Mouse (Mus musculus) liver, embryonic 11.5 days (tissue): Measurements from ENCODE around the gene Brat1. TPM values are rescaled to one million over a fixed set of nuclear protein-coding genes. Genes with fewer than 3 reads are reported as not detected.

ENCODE experiments used
- ATAC-seq: fragments of 200-750 bp; cut with Nextera tagmentation; replicated peaks from 2 replicates; pipeline ENCODE4 v1.8.0; 2017; ENCODE audit warnings: moderate number of reproducible peaks, mild to moderate bottlenecking, moderate TSS enrichment, moderate library complexity; ENCODE audit not compliant: low FRiP score
- DNase-seq: peaks from one replicate; pipeline ENCODE4 v3.0.0-alpha.2; 2017; ENCODE audit warnings: low spot score
- H3K27ac ChIP-seq: fragments of 300-500 bp; sonication (generic); 2 replicates; pipeline ENCODE4 v1.5.1; 2014; ENCODE audit warnings: mild to moderate bottlenecking, low read depth, low read length, control low read depth
- H3K27me3 ChIP-seq: fragments of 300-500 bp; sonication (generic); replicated peaks from 2 replicates; pipeline ENCODE4 v1.6.1; 2014; ENCODE audit warnings: low read length, mixed read lengths; ENCODE audit not compliant: control insufficient read depth, insufficient read depth
- H3K36me3 ChIP-seq: fragments of 300-500 bp; sonication (generic); 2 replicates; pipeline ENCODE4 v1.6.1; 2014; ENCODE audit warnings: mild to moderate bottlenecking, low read length, moderate library complexity, mixed read lengths; ENCODE audit not compliant: control insufficient read depth, insufficient read depth
- H3K4me1 ChIP-seq: fragments of 300-500 bp; sonication (generic); replicated peaks from 2 replicates; pipeline ENCODE4 v1.6.1; 2014; ENCODE audit warnings: low read length, mixed read lengths; ENCODE audit not compliant: control insufficient read depth, insufficient read depth
- H3K4me2 ChIP-seq: fragments of 300-500 bp; sonication (generic); 2 replicates; pipeline ENCODE4 v1.6.1; 2014; ENCODE audit warnings: mild to moderate bottlenecking, control low read depth, moderate library complexity
- H3K4me3 ChIP-seq: fragments of 300-500 bp; sonication (generic); 2 replicates; pipeline ENCODE4 v1.5.1; 2014; ENCODE audit warnings: low read depth, low read length, control low read depth
- H3K9ac ChIP-seq: fragments of 300-500 bp; sonication (generic); 2 replicates; pipeline ENCODE4 v1.6.1; 2014; ENCODE audit warnings: low read depth, low read length, control low read depth
- H3K9me3 ChIP-seq: fragments of 300-500 bp; sonication (generic); 2 replicates; pipeline ENCODE4 v1.6.1; 2016; ENCODE audit warnings: low read length, inconsistent platforms, mixed read lengths; ENCODE audit not compliant: control insufficient read depth
- WGBS: fragments of 180-500 bp; shearing (Covaris S2); extraction: QIAGEN DNeasy Blood & Tissue Kit; methylation state at CpG from one replicate; pipeline ENCODE4 v1.1.7; 2014; 5-methylcytosine and 5-hydroxymethylcytosine counted together
- polyA plus RNA-seq: library from polyadenylated mRNA; unstranded; fragments of >200 nt; fragmentation: Nextera tagmentation; extraction: Ambion mirVana; gene quantifications from 2 replicates; pipeline ENCODE4 v1.2.1, GENCODE M21; 2014

The Brat1 gene
- polyA plus RNA-seq, result 16.9 and 18.7 TPM in 2 replicates

DNA sequence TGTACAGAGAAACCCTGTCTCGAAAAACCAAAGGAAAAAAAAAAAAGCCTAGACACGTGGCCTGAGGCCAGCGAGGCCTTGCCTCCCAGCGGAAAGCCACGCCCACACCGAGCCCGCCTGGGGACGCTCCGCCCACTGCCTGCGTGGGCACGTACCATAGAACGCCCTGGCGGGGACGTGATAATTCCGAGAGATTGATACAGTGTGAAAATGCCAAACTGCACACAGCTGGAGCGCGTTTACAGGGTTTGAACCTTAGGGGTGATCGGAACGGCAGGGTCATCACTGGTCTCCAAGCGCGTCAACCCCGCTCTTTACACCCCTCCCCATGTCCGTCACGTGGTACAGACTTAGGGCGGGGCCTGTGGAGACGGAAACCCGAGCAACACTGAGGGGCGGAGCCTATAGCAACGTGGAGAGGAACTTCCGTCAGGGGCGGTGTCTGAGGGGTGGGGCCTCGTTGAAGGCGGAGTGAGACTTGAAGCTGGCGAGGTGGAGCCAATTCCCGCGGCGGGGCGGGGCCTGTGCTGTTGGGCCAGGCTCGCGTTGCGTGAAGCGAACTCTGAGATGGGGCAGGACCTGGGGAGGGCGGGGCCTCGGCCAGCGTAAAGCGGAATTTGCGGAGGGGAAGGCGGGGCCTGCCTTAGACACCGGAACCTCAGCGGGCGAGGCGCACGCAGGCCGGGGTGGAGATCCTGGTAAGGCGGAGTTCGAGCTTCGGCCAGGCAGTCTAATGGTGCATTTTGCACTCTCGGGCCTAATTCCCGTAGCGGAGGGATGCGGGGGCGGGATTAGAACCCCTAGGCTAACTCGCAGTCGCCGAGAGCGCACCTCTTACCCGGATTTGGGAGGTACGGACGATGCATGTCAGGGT, at the start of gene Brat1:
TSS of gene Brat1 (plus strand) at position 634 of the 874 bp plus-strand sequence.
- Histone ChIP-seq H3K9me3 (no peaks in the 10 kb centered on the region), H3K9ac (peak within 1 kb of the TSS; percentile 81), H3K36me3 (no peaks in the 10 kb centered on the region), H3K4me3 (peak within 1 kb of the TSS; percentile 73), H3K4me1 (peaks cover 29% of the 10 kb centered on the region), H3K27ac (peak within 1 kb of the TSS; percentile 82), H3K27me3 (no peaks in the 10 kb centered on the region), H3K4me2 (peak within 1 kb of the TSS; percentile 97)
- WGBS, result under 1% methylated on average over 69 of the region's 69 CpGs
- ATAC-seq (peak; percentile 86), DNase-seq (peak; percentile 100)

DNA sequence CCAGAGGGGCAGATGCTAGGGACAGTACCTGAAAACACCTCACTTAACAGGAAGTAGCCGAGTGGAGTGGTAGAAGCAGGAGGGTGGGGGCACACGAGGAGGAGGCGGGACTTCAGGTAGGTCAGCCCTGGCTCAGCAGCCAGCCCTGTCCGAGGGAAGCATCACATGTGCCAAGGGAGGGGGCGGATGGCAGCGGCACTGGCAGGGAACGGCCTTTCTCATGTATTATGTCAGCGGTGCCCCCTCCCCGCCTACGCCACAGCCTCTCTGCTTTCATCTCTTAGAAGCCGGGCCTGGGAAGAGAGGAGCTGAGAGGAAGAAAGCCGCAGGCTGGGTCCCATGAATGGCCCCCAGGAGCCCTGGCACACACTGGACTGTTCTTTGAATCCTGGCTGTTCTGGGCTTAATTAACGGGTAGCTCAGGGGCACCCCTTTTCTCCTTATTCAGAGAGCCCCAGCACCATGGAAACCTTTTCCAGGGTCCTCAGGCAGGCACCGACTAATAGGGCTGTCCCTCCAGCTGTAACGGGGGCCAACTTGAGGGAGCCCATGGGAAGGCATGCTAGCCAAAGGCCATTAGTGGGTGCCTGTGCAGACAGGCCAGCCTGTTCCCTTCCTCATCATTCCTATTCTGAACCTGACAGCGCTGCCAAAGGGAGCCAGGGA, 45.1 kb upstream of the Brat1 start:
- Histone ChIP-seq H3K27ac (no peak overlapping the region), H3K9ac (no peak overlapping the region), H3K4me1 (peaks cover 17% of the 10 kb centered on the region), H3K27me3 (no peaks in the 10 kb centered on the region), H3K4me2 (no peak overlapping the region), H3K36me3 (no peaks in the 10 kb centered on the region), H3K9me3 (no peaks in the 10 kb centered on the region), H3K4me3 (no peak overlapping the region)
- DNase-seq, result no peak
- 54% methylated on average over 16 of the region's 16 CpGs for WGBS
- ATAC-seq, result no peak

DNA sequence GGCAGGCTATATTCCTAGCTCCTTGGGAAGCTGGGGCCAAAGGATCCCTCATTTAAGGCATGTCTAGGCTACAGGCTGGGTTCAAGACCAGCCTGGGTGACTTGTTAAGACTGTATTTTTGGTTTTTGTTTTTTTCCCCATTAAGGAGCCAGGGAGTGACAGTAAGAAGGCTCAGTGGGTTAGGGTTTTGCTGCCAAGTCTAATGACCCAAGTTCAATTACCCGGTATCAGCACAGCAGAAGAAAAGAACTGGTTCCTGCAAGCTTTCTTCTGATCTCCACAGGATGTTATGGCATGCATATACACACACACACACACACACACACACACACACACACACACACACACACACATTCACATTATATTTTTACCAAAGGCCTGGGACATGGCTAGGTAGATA, 44.4 kb upstream of the Brat1 start:
- no peaks in the 10 kb centered on the region for H3K36me3 ChIP-seq
- H3K9me3 ChIP-seq, result no peaks in the 10 kb centered on the region
- WGBS, result 86% methylated on average over 1 of the region's 1 CpGs
- DNase-seq (no peak), ATAC-seq (no peak)
- peaks cover 17% of the 10 kb centered on the region for H3K4me1 ChIP-seq
- H3K27me3 ChIP-seq, result no peaks in the 10 kb centered on the region
- no peak overlapping the region for H3K4me2 ChIP-seq
- H3K4me3 ChIP-seq, result no peak overlapping the region
- no peak overlapping the region for H3K27ac ChIP-seq
- no peak overlapping the region for H3K9ac ChIP-seq

DNA sequence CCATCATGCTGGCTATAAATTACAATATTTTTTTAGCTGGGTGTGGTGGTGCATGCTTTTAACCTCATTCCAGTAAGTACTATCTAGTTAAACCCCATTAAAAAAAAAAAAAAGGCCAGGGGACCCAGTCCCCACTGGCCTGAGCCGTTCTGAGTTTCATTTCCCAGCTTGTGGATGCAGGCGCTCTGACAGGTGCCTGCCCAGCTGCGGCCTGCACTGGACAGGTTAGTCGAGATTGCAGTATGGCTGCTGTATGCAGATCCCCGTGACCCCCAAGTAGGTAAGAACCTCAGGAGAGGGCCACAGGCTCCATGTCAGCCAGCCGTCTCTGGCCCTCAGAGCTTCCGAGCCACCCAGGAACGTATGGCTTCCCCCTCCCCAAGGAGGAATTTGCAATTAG, 43.4 kb upstream of the Brat1 start:
- no peak overlapping the region for H3K9ac ChIP-seq
- no peaks in the 10 kb centered on the region for H3K27me3 ChIP-seq
- DNase-seq, result no peak
- no peak overlapping the region for H3K4me2 ChIP-seq
- H3K36me3 ChIP-seq, result no peaks in the 10 kb centered on the region
- WGBS, result 76% methylated on average over 8 of the region's 8 CpGs
- no peak for ATAC-seq
- no peaks in the 10 kb centered on the region for H3K9me3 ChIP-seq
- H3K27ac ChIP-seq, result no peak overlapping the region
- peaks cover 17% of the 10 kb centered on the region for H3K4me1 ChIP-seq
- no peak overlapping the region for H3K4me3 ChIP-seq

DNA sequence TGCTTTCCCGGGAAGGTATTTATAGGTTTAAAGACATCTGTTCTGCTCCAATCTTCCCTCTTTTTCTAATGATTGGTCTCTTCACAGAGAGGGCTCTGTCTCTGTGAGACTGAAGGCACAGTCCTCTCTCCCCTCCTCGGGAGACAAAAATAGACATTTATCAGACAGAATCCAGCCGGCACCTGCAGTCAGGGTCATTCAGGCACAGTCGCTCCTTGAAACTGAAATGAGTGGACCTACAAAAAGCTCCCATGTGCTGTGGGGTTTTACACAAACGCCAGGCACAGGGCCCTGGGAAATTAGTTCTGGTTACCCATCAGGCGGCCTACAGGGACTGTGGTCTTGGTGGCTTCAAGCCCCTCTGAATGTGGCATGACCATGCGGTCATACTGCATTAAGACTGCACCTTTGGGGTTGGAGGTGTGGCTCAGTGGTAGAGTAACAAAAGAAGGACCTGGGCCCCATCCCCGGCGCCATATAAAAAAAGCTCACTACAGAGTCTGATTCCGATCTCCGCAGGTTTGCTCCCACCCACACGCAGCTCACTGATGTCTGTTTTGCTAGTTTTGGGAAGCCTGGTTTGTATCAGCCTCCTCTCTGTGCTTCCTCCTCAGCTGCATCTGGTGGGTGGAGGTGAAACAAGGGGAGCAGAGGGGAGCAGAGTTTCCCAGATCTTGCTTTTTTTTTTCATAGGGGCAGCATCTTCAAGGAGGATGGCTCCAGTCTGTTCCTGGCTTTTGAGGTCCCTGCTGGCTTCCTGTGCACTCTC, 42.8 kb upstream of the Brat1 start:
- no peak overlapping the region for H3K27ac ChIP-seq

DNA sequence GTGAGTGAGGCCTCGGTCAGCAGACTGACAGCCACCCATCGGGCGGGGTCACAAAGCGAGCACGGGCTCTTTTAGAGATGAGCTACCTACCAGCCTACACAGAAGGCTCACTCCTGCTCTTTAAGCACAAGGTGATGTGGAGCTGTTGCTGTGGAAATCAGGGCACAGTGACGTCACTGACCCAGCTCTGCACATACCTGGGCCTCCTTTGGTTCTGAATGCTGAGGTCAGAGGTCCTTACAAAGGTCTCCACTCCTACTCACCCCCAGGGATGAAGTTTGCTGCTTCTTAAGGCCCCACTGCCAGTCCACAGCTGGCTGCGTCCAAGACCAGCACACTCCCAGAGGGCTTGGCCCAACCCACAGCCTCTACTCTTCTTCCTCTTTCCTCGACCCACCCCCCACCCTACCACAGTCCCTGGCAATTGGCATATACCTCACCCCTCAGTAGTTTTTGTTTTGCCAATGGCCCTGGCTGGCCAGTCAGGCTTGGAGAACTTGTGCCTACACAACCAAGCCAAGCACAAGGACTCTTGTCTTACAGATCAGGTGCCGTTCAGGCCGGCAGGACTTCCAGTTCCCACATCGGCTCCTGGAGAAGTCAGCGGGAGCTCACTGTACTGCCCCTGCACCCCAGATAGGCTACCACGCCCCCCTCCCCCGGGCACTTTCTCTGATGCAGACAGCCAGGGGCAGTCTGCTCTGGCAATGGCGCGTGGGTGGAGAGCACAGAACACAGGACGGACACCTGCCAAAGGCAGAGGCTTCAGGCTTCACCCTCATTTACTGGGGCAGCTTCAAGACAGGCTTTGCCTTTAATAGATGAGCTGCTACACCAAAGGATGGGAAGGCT, 41.8 kb upstream of the Brat1 start:
- H3K27ac ChIP-seq, result no peak overlapping the region
- H3K36me3 ChIP-seq, result no peaks in the 10 kb centered on the region
- no peak; the same call in 1 of the 2 replicates for ATAC-seq
- no peaks in the 10 kb centered on the region for H3K27me3 ChIP-seq
- H3K4me2 ChIP-seq, result no peak overlapping the region
- no peak for DNase-seq
- H3K9me3 ChIP-seq, result no peaks in the 10 kb centered on the region
- H3K4me1 ChIP-seq, result peaks cover 17% of the 10 kb centered on the region
- WGBS, result 66% methylated on average over 17 of the region's 17 CpGs
- no peak overlapping the region for H3K9ac ChIP-seq
- H3K4me3 ChIP-seq, result no peak overlapping the region

More for the DNA sequence above, 42.8 kb upstream of the Brat1 start:
- no peaks in the 10 kb centered on the region for H3K36me3 ChIP-seq
- DNase-seq (no peak), ATAC-seq (no peak)
- H3K9ac ChIP-seq, result no peak overlapping the region
- H3K4me2 ChIP-seq, result no peak overlapping the region
- H3K4me3 ChIP-seq, result no peak overlapping the region
- H3K4me1 ChIP-seq, result peaks cover 17% of the 10 kb centered on the region
- no peaks in the 10 kb centered on the region for H3K27me3 ChIP-seq
- H3K9me3 ChIP-seq, result no peaks in the 10 kb centered on the region
- WGBS, result 63% methylated on average over 12 of the region's 12 CpGs

DNA sequence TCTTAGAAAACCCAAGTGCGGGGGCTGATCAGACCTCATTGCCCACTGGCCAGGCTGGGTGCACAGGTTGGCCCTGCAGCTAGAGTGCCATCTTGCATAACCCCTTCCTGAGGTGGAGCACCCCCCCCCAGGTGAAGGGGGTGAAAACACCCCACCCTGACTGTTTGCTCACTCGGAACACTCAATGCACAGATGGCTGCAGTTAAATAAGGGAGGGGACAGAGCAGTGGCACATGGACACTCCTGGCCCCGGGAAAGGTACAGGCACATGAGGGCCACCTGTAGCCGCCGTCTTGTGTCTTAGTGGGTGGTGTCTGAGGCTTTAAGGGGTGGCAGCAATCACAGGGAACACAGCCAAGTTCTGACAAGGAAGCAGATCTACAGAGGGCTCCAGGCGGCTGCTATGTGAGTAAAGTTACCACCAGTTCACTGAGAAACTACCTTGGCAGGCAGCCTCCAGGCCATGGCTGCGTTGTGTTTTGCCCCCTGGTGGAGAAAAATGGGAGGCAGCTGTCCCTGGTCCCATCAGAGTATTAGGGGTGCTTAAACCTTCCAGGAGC, 41.1 kb upstream of the Brat1 start:
- H3K27ac ChIP-seq, result no peak overlapping the region
- no peak overlapping the region for H3K9ac ChIP-seq
- DNase-seq, result no peak
- H3K36me3 ChIP-seq, result peaks cover 2% of the 10 kb centered on the region; the same call in 1 of the 2 replicates
- H3K9me3 ChIP-seq, result peaks cover 2% of the 10 kb centered on the region; the same call in 1 of the 2 replicates
- 0 out of 2 replicates have a peak, but pooled peaks have one; percentile 44 for ATAC-seq
- no peak overlapping the region for H3K4me3 ChIP-seq
- H3K27me3 ChIP-seq, result no peaks in the 10 kb centered on the region
- peaks cover 17% of the 10 kb centered on the region for H3K4me1 ChIP-seq
- H3K4me2 ChIP-seq, result no peak overlapping the region
- WGBS, result 57% methylated on average over 7 of the region's 7 CpGs
